Mouse (Mus musculus) ES-E14 (cell line): ENCODE data around the gene Stap1.

Experiments used
- CHD2 ChIP-seq: IDR thresholded peaks from 2 replicates; pipeline ENCODE4 v1.6.1; 2014; ENCODE audit warnings: mild to moderate bottlenecking, low read depth, low read length, inconsistent platforms
- ZC3H11A ChIP-seq: IDR thresholded peaks from 2 replicates; pipeline ENCODE4 v1.6.1; 2012; ENCODE audit warnings: low read depth, mild to moderate bottlenecking, inconsistent platforms, low read length, borderline replicate concordance
- ZNF384 ChIP-seq: IDR thresholded peaks from 2 replicates; pipeline ENCODE4 v1.6.1; 2012; ENCODE audit warnings: low read depth, low read length, inconsistent platforms

DNA sequence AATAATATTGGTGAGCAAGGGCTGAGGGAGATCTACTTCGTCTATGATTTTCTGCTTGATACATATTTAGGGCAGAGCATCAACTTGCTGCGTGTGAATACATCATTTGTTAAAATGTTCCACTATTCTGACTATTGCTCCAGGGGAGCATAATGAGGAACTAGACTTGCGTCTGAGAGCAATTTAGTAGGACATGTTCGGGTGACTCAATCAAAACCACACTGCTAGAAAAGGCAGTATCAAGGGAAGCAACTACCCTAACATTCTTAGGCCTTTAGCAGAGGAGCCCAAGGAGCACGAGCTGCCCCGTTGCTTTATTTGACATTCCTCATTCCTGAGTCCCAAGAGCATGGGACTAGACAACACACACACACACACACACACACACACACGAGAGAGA is 13.4 kb downstream of the Stap1 start:
- no peak for TF ChIP-seq CHD2
- no peak for TF ChIP-seq ZNF384
- TF ChIP-seq ZC3H11A, result no peak
